Mouse (Mus musculus): ENCODE measurements around the gene Lgals12.

- no peak for TF ChIP-seq EP300 (IDR thresholded peaks at IDR 0.05; ENCODE audit: low read length)
- TF ChIP-seq POLR2A (IDR thresholded peaks at IDR 0.05; ENCODE audit: low read depth, low read length), result no peak
- TF ChIP-seq CTCF (conservative IDR thresholded peaks at IDR 0.05 in 1 of 2, IDR thresholded peaks at IDR 0.05 in 1 of 2; ENCODE audit: low read depth in 2 of 2, low read length in 2 of 2), result no peak
- no peak for TF ChIP-seq MAFK (IDR thresholded peaks at IDR 0.05; ENCODE audit: insufficient replicate concordance, low read length)
- TF ChIP-seq BHLHE40 (IDR thresholded peaks at IDR 0.05; ENCODE audit: low read depth, low read length), result no peak
- no peak for TF ChIP-seq ZMIZ1 (IDR thresholded peaks at IDR 0.05; ENCODE audit: low read depth, low read length)
- no peak for TF ChIP-seq HCFC1 (IDR thresholded peaks at IDR 0.05; ENCODE audit: low read depth, low read length)
- TF ChIP-seq TBP (conservative IDR thresholded peaks at IDR 0.05; ENCODE audit: low read depth, low read length), result no peak
- no peak for TF ChIP-seq UBTF (IDR thresholded peaks at IDR 0.05; ENCODE audit: low read depth, low read length)
- TF ChIP-seq SIN3A (IDR thresholded peaks at IDR 0.05; ENCODE audit: low read length), result no peak
- TF ChIP-seq TCF12 (IDR thresholded peaks at IDR 0.05; ENCODE audit: low read depth, low read length), result no peak
Observed at GRCm38 (mm10) chr19:7569650-7570049, 37.3 kb downstream of the Lgals12 start.
